Mouse (Mus musculus) monocyte, adult 5-6 weeks (primary cell): ENCODE results near the gene Tmem30a. TPM values are rescaled to one million over a fixed set of nuclear protein-coding genes. Genes with fewer than 3 reads are reported as not detected.

ENCODE experiments used
- ATAC-seq: fragments of 153-309, 156-312 bp; replicated peaks from 2 replicates; pipeline ENCODE4 v1.8.0; 2017; ENCODE audit warnings: mild to moderate bottlenecking; ENCODE audit not compliant: low TSS enrichment, insufficient number of reproducible peaks, severe bottlenecking, poor library complexity, low FRiP score
- total RNA-seq: library from RNA; stranded (forward); fragments of 200-1000, 200-491, 200-594 nt; gene quantifications from 3 replicates; pipeline ENCODE4 v1.2.3, GENCODE M21; 2017

Gene Tmem30a
- total RNA-seq, 1 experiment from 2014 or later: 145 TPM

- no peak for ATAC-seq
Measured at GRCm38 (mm10) chr9:79723090-79723489, 70.2 kb downstream of the Tmem30a start.

GRCm38 (mm10) chr9:79721056-79721455, 72.3 kb downstream of the Tmem30a start:
- ATAC-seq: no peak

- ATAC-seq: no peak
Measured at GRCm38 (mm10) chr9:79720143-79720542, 73.2 kb downstream of the Tmem30a start.

- no peak for ATAC-seq
Measured at GRCm38 (mm10) chr9:79719451-79719850, 73.9 kb downstream of the Tmem30a start.

Other genes starting within 250 kb of the Tmem30a start
- gene Col12a1, start 74.7 kb downstream of the Tmem30a start, total RNA-seq: 0.29 TPM in 1 of 3 replicates, not detected in the others
- gene Cox7a2, start 33.6 kb downstream of the Tmem30a start, total RNA-seq: 70.5 to 164 TPM (median 136 TPM) in 3 replicates
- gene Filip1, start 219.3 kb upstream of the Tmem30a start, total RNA-seq: 1.9 TPM in 1 of 3 replicates, not detected in the others